Mouse (Mus musculus) forebrain, embryonic 14.5 days (tissue): Measurements from ENCODE around the gene Cyct. TPM values are rescaled to one million over a fixed set of nuclear protein-coding genes. Genes with fewer than 3 reads are reported as not detected.

Source experiments
- ATAC-seq: fragments of 200-750 bp; cut with Nextera tagmentation; 2 replicates; pipeline ENCODE4 v1.8.0; 2017; ENCODE audit warnings: mild to moderate bottlenecking, moderate library complexity
- DNase-seq: peaks from one replicate; pipeline ENCODE4 v3.0.0-alpha.2; 2015; ENCODE audit warnings: low spot score
- H3K27ac ChIP-seq: fragments of 300-500 bp; sonication (generic); 2 replicates; pipeline ENCODE4 v1.5.1; 2014; ENCODE audit warnings: low read depth, mild to moderate bottlenecking, control low read depth, low read length, moderate library complexity
- H3K27me3 ChIP-seq: fragments of 300-500 bp; sonication (generic); replicated peaks from 2 replicates; pipeline ENCODE4 v1.6.1; 2014; ENCODE audit warnings: low read length, control low read depth, mixed read lengths; ENCODE audit not compliant: control insufficient read depth, insufficient read depth
- H3K36me3 ChIP-seq: fragments of 300-500 bp; sonication (generic); 2 replicates; pipeline ENCODE4 v1.6.1; 2014; ENCODE audit warnings: low read length, control low read depth; ENCODE audit not compliant: control insufficient read depth, insufficient read depth
- H3K4me1 ChIP-seq: fragments of 300-500 bp; sonication (generic); 2 replicates; pipeline ENCODE4 v1.6.1; 2014; ENCODE audit warnings: antibody characterized with exemption, low read length, control low read depth; ENCODE audit not compliant: control insufficient read depth, insufficient read depth
- H3K4me2 ChIP-seq: fragments of 300-500 bp; sonication (generic); 2 replicates; pipeline ENCODE4 v1.6.1; 2014; ENCODE audit warnings: mild to moderate bottlenecking, control low read depth, low read length
- H3K4me3 ChIP-seq: fragments of 300-500 bp; sonication (generic); 2 replicates; pipeline ENCODE4 v1.5.1; 2014; ENCODE audit warnings: low read depth, low read length, control low read depth
- H3K9ac ChIP-seq: fragments of 300-500 bp; sonication (generic); 2 replicates; pipeline ENCODE4 v1.6.1; 2014; ENCODE audit warnings: mild to moderate bottlenecking, low read length, control low read depth, moderate library complexity
- H3K9me3 ChIP-seq: fragments of 300-500 bp; sonication (generic); replicated peaks from 2 replicates; pipeline ENCODE4 v1.6.1; 2016; ENCODE audit warnings: low read length, control low read depth, mixed read lengths; ENCODE audit not compliant: control insufficient read depth
- WGBS: fragments of 180-500 bp; shearing (Covaris S2); extraction: QIAGEN DNeasy Blood & Tissue Kit; methylation state at CpG from one replicate; pipeline ENCODE4 v1.1.7; 2014; 5-methylcytosine and 5-hydroxymethylcytosine counted together
- polyA plus RNA-seq: library from polyadenylated mRNA; unstranded; fragments of >200 nt; fragmentation: Nextera tagmentation; extraction: Ambion mirVana; gene quantifications from 2 replicates; pipeline ENCODE4 v1.2.1, GENCODE M21; 2014

Cyct gene
- not detected in 2 replicates for polyA plus RNA-seq

- Histone ChIP-seq H3K4me1 (no peaks in the 10 kb centered on the region), H3K9me3 (no peaks in the 10 kb centered on the region), H3K27ac (no peak within 1 kb of the TSS), H3K9ac (no peak within 1 kb of the TSS), H3K4me2 (no peak within 1 kb of the TSS), H3K36me3 (no peaks in the 10 kb centered on the region), H3K4me3 (no peak within 1 kb of the TSS), H3K27me3 (no peaks in the 10 kb centered on the region)
- ATAC-seq = no peak
- no peak for DNase-seq
- 87% methylated on average over 11 of the region's 11 CpGs for WGBS
These were observed at the start of gene Cyct for GRCm38 (mm10) chr2:76360226-76360625. Cyct (minus strand) TSS chr2:76360450.

GRCm38 (mm10) chr2:76409986-76410385 lies 49.7 kb upstream of the Cyct start:
- ATAC-seq (no peak), DNase-seq (no peak)
- H3K27ac ChIP-seq = no peak overlapping the region
- H3K4me1 ChIP-seq = no peaks in the 10 kb centered on the region
- H3K36me3 ChIP-seq = no peaks in the 10 kb centered on the region
- 91% methylated on average over 2 of the region's 2 CpGs for WGBS
- H3K27me3 ChIP-seq = 0 out of 2 replicates have a peak, but pooled peaks cover 2% of the 10 kb centered on the region
- no peak overlapping the region for H3K9ac ChIP-seq
- no peak overlapping the region for H3K4me2 ChIP-seq
- no peak overlapping the region for H3K4me3 ChIP-seq
- no peaks in the 10 kb centered on the region for H3K9me3 ChIP-seq

- Histone ChIP-seq H3K4me1 (no peaks in the 10 kb centered on the region; the same call in 1 of the 2 replicates), H3K4me3 (no peak overlapping the region), H3K9ac (no peak overlapping the region), H3K27me3 (0 out of 2 replicates have a peak, but pooled peaks cover 6% of the 10 kb centered on the region), H3K4me2 (no peak overlapping the region), H3K9me3 (no peaks in the 10 kb centered on the region), H3K27ac (no peak overlapping the region), H3K36me3 (no peaks in the 10 kb centered on the region)
- DNase-seq = no peak
- WGBS = 92% methylated on average over 1 of the region's 1 CpGs
- ATAC-seq = no peak
These were observed 49.3 kb upstream of the Cyct start for GRCm38 (mm10) chr2:76409526-76409925.

GRCm38 (mm10) chr2:76406937-76407441 lies 46.7 kb upstream of the Cyct start:
- DNase-seq (peak; percentile 68), ATAC-seq (peak; percentile 59)
- H3K4me3 ChIP-seq = peak overlapping the region; percentile 86
- no peaks in the 10 kb centered on the region for H3K9me3 ChIP-seq
- peak overlapping the region; percentile 89 for H3K9ac ChIP-seq
- H3K27ac ChIP-seq = peak overlapping the region; percentile 79; the same call in 1 of the 2 replicates
- peak overlapping the region; percentile 80 for H3K4me2 ChIP-seq
- 0 out of 2 replicates have a peak, but pooled peaks cover 7% of the 10 kb centered on the region for H3K27me3 ChIP-seq
- WGBS = under 1% methylated on average over 49 of the region's 49 CpGs
- no peaks in the 10 kb centered on the region for H3K36me3 ChIP-seq
- no peaks in the 10 kb centered on the region; the same call in 1 of the 2 replicates for H3K4me1 ChIP-seq

- H3K9ac ChIP-seq = peak within 1 kb of the TSS; percentile 89
- H3K27ac ChIP-seq = peak within 1 kb of the TSS; percentile 79
- no peaks in the 10 kb centered on the region; the same call in 1 of the 2 replicates for H3K4me1 ChIP-seq
- no peaks in the 10 kb centered on the region for H3K36me3 ChIP-seq
- H3K4me3 ChIP-seq = peak within 1 kb of the TSS; percentile 86
- H3K4me2 ChIP-seq = peak within 1 kb of the TSS; percentile 80
- DNase-seq (peak; percentile 85), ATAC-seq (peak; percentile 95)
- H3K27me3 ChIP-seq = 0 out of 2 replicates have a peak, but pooled peaks cover 7% of the 10 kb centered on the region
- no peaks in the 10 kb centered on the region for H3K9me3 ChIP-seq
- WGBS = under 1% methylated on average over 77 of the region's 89 CpGs
These were observed 46.1 kb upstream of the Cyct start, which contains the start of gene Osbpl6 for GRCm38 (mm10) chr2:76406151-76406936. Osbpl6 (plus strand) TSS chr2:76406508.

GRCm38 (mm10) chr2:76405596-76406150 lies 45.4 kb upstream of the Cyct start:
- Histone ChIP-seq H3K9me3 (no peaks in the 10 kb centered on the region), H3K27me3 (0 out of 2 replicates have a peak, but pooled peaks cover 7% of the 10 kb centered on the region), H3K4me2 (peak overlapping the region; percentile 80), H3K27ac (no peak overlapping the region; the same call in 1 of the 2 replicates), H3K4me1 (no peaks in the 10 kb centered on the region; the same call in 1 of the 2 replicates), H3K36me3 (no peaks in the 10 kb centered on the region), H3K9ac (peak overlapping the region; percentile 89), H3K4me3 (peak overlapping the region; percentile 86)
- 3% methylated on average over 15 of the region's 15 CpGs for WGBS
- ATAC-seq (peak; percentile 49; the same call in 1 of the 2 replicates), DNase-seq (peak; percentile 76)

- Histone ChIP-seq H3K9ac (no peak overlapping the region), H3K4me1 (no peaks in the 10 kb centered on the region; the same call in 1 of the 2 replicates), H3K36me3 (no peaks in the 10 kb centered on the region), H3K27ac (no peak overlapping the region), H3K4me3 (no peak overlapping the region), H3K4me2 (no peak overlapping the region), H3K9me3 (no peaks in the 10 kb centered on the region), H3K27me3 (0 out of 2 replicates have a peak, but pooled peaks cover 7% of the 10 kb centered on the region)
- no peak for DNase-seq
- ATAC-seq = no peak
These were observed 39.9 kb upstream of the Cyct start for GRCm38 (mm10) chr2:76400178-76400577.

- DNase-seq (no peak), ATAC-seq (no peak)
- Histone ChIP-seq H3K27ac (no peak overlapping the region), H3K27me3 (no peaks in the 10 kb centered on the region), H3K9ac (no peak overlapping the region), H3K9me3 (no peaks in the 10 kb centered on the region), H3K4me2 (no peak overlapping the region), H3K36me3 (peaks cover 32% of the 10 kb centered on the region), H3K4me3 (no peak overlapping the region), H3K4me1 (no peaks in the 10 kb centered on the region)
These were observed 26.3 kb upstream of the Cyct start for GRCm38 (mm10) chr2:76386531-76386930.
